Mouse (Mus musculus): ENCODE data around the gene Tmprss11f. TPM values are rescaled to one million over a fixed set of nuclear protein-coding genes. Genes with fewer than 3 reads are reported as not detected.

The Tmprss11f gene
- not detected for polyA plus RNA-seq (2014; fragmentation: Illumina TruSeq; extraction: RNeasy Lipid Tissue Mini Kit (QIAGEN cat#74804); ENCODE audit: low read depth, low replicate concordance)

GRCm38 (mm10) chr5:86632324-86632723 lies at the start of gene Tmprss11f:
Tmprss11f (minus strand) TSS chr5:86632424.

DNA sequence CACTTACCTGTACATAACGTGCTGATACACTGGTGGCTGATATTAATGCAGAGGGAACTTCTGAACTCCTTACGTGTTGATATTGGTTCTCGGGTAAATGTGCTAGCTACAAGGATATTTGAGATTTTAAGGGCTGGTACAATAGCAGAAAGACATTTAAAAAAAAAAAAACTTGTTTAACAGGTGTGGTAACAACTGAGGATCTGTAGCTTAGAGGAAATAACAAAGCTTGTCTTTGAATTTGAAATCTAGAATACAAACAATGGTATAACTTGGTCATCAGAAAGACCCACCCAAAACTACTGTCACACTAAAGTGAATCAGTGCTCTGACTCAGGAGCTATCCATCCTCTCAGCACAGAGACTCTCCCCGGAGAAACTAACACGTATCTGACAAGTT lies 44.0 kb upstream of the Tmprss11f start, which contains the start of gene Tmprss11b:
Gene Tmprss11b (minus strand): TSS at position 101 of the 400 bp plus-strand sequence.

DNA sequence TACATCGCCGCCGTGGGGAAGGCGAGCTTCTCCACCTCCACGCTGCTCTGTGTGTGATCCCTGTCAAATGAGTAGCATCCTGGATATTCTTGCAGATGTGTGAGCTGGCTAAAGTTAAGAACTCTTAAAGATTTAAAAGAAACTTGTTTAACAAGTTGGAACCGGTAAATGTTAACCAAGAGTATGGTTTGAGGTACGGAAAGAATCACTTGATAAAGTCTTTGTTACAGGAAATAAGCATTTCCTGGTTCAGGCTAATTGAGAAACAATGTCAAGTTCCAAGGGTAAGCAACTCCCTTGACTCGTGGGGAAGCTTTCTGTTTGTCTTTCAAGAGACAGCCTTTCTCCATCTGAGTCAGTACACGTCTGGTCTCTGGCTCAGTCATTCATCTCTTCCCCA lies 113.7 kb downstream of the Tmprss11f start, which contains the start of gene Tmprss11g:
Gene Tmprss11g (minus strand): TSS at position 101 of the 400 bp plus-strand sequence.

Other genes starting within 250 kb of the Tmprss11f start
- gene Tmprss11a, start 163.4 kb downstream of the Tmprss11f start, polyA plus RNA-seq (2014; fragmentation: Illumina TruSeq; extraction: RNeasy Lipid Tissue Mini Kit (QIAGEN cat#74804); ENCODE audit: low read depth, low replicate concordance) = not detected
- gene Tmprss11g, start 113.8 kb downstream of the Tmprss11f start, polyA plus RNA-seq (2014; fragmentation: Illumina TruSeq; extraction: RNeasy Lipid Tissue Mini Kit (QIAGEN cat#74804); ENCODE audit: low read depth, low replicate concordance) = not detected
- gene Tmprss11b, start 43.9 kb upstream of the Tmprss11f start, polyA plus RNA-seq (2014; fragmentation: Illumina TruSeq; extraction: RNeasy Lipid Tissue Mini Kit (QIAGEN cat#74804); ENCODE audit: low read depth, low replicate concordance) = not detected
- gene Tmprss11e, start 113.4 kb upstream of the Tmprss11f start, polyA plus RNA-seq (2014; fragmentation: Illumina TruSeq; extraction: RNeasy Lipid Tissue Mini Kit (QIAGEN cat#74804); ENCODE audit: low read depth, low replicate concordance) = not detected
- gene Ythdc1, start 171.8 kb upstream of the Tmprss11f start, polyA plus RNA-seq (2014; fragmentation: Illumina TruSeq; extraction: RNeasy Lipid Tissue Mini Kit (QIAGEN cat#74804); ENCODE audit: low read depth, low replicate concordance) = 52.1 TPM